Mouse (Mus musculus) frontal cortex, postnatal 25 days (tissue): ENCODE measurements around the gene Cryzl1.
"Not testable (repeated sequence)": the region's sequence is repeated elsewhere in the genome, so short reads cannot be mapped to it uniquely, and the experiment has no call there.

Experiments used
- DNase-seq, 2 experiments: peaks; one replicate each; pipeline ENCODE4 v3.0.0; 2022; ENCODE audit warnings: low spot score in 2 of 2

The Cryzl1 gene

GRCm38 (mm10) chr16:91645420-91645819 lies 83.4 kb downstream of the Cryzl1 start:
- DNase-seq = not testable (repeated sequence)

- no peak for DNase-seq
Observed at GRCm38 (mm10) chr16:91644901-91645300, 83.9 kb downstream of the Cryzl1 start.

DNA sequence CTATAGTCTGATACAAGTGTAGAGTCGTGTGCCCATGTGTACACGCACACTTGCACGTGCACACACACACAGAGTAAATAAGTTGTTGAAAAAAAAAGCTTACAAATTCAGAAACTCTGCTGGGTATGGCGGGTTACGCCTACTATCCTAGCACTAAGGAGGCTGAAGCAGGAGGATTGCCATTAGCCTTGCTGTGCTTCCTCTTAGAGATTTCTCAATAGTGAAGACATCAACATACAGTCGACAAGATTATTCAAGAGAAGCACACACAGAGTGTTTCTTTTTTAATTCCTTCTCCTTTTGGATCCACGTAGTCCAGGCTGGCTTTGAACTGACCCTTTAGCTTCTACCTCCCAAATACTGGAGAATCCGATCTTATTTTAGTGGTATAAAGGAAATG lies 88.6 kb downstream of the Cryzl1 start:
- no peak for DNase-seq

DNA sequence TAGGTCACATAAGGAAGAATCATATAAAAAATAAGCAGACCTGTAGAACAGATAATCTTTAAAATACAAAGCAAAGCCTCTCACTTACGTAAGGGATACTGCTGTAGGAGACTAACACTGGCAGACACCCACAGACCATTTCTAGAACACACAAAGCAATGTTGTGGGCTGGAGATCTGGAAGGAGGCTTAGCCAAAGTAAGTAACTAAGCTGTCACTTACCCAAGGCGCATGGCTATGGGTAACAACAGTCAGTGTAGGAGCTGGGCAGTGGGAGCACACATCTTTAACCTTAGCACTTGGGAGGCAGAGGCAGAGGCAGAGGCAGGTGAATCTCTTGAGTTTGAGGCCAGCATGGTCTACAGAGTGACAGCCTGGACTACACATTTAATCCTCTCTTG lies 89.1 kb downstream of the Cryzl1 start:
- no peak for DNase-seq
